Mouse (Mus musculus) 3134 (cell line): ENCODE results near the gene Trp53rkb.
A peak's percentile ranks its signal among the peaks of the same experiment; 100 is the strongest.

Experiments used
- DNase-seq: peaks from one replicate; pipeline ENCODE4 v3.0.0-alpha.2; 2011; ENCODE audit warnings: low spot score; ENCODE audit not compliant: insufficient read length; ENCODE audit errors: extremely low read depth

Trp53rkb gene

DNA sequence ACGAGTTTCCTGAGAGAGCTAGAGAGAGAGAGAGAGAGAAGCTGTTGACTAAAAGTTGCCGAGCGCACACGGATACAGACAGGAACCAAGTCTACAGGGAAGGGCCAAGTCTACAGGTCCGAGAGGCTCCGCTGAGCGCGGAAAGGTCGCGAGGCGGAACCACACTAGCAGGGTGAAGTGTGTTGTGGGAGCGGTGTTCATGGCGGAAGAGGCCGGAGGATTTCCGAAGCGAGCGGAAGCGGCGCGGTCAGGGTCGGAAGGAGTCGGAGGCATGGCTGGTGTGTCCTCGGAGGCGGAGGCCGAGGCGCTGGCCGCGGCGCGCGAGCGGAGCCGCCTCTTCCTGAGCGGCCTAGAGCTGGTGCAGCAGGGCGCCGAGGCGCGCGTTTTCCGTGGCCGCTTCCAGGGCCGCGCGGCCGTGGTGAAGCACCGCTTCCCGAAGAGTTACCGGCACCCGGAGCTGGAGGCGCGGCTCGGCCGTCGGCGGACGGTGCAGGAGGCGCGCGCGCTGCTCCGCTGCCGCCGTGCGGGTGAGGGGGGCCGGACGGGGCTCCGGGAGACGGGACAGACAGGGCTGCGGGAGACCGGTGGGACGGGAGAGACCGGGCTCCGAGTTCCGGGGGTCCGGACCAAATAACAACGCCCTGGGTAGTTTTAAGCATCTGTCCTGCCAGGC, 1.3 kb downstream of the Trp53rkb start:
- DNase-seq: peak; percentile 84

GRCm38 (mm10) chr2:166799615-166800472, 7.5 kb downstream of the Trp53rkb start:
- DNase-seq: no peak

GRCm38 (mm10) chr2:166800473-166800857, 8.1 kb downstream of the Trp53rkb start:
- DNase-seq: no peak

DNA sequence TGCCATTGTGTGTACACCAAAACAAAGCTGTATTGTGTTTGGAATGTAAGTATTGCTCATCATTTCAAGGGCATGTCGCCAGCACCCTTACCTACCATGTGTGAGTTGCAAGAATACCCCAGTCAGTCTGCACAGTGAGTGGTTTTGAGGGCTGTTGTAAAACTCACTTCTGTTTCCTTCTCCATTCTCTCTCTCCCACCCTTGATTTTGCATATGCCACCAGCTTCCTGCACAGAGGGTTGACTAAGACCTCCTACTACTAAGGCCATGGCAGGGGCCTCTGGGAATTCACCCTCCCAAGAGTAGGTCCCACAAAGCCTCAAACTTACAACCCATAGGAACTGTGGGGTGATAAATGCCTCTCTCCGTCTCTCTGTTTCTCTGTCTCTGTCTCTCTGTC, 9.1 kb downstream of the Trp53rkb start:
- DNase-seq: no peak

DNA sequence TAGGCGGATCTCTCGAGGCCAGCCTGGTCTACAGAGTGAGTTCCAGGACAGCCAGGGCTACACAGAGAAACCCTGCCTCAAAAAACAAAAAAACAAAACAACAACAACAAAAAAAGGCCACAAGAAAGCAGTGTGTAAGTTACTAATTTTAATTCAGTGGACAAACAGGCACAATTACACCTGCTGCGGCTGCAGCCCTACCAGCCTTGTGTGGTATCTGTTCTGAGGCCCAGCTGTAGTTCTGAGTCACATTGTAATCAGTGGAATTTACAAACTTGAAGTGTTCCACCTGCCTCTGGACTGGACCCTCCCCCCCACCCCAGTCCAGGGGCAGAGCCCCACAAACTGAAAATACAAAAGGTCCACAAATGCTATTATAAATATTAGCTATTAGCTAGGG, 11.0 kb downstream of the Trp53rkb start:
- DNase-seq: no peak

GRCm38 (mm10) chr2:166805250-166806172, 13.2 kb downstream of the Trp53rkb start, which contains the start of gene Arfgef2:
Gene Arfgef2, plus strand, starts transcription at chr2:166805588.
- peak; percentile 83 for DNase-seq

DNA sequence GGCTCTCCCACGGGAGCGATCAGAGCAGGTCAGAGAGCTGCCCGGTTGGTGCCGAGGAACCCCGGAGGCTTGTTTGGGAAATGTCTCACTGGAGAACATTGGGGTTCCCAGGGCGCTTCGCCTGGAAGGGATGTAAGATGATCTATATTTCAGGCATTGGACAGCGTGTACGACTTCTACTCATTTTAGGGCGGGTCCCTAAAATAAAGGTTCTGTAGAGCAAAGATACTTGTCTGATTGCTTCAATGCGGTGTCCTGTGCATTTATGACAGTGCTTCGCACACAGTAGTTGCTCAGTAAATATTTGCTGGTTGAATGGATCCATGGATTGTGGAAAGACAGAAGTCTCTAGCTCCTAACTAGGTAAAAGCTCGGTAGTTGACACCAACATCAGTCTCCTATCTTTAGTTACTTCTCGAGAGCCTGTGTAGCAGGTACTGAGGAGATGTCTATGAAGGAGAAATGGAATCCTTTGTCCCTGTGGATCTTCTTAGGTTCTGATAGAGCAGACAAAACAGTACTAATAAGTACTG, 13.9 kb downstream of the Trp53rkb start:
- DNase-seq: no peak

DNA sequence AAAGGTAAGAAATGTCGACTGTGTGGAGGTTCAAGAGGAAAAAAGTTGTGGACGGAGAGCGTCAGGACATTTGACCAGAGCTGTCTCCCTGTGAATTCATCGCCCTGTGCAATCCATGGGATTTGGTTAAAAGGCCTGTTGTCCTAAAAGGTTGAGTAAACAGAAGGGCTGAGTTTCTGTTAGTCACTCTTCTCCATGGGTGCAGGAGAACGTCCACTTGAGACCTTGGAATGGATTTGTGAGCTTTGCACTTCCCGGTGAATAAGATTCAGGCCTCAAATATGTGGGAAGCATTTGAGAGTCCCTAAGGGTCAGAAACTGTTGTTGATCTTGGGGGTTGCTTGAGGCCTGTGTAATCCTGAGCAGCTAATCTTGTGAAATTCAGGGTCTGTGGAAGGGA, 14.5 kb downstream of the Trp53rkb start:
- no peak for DNase-seq

DNA sequence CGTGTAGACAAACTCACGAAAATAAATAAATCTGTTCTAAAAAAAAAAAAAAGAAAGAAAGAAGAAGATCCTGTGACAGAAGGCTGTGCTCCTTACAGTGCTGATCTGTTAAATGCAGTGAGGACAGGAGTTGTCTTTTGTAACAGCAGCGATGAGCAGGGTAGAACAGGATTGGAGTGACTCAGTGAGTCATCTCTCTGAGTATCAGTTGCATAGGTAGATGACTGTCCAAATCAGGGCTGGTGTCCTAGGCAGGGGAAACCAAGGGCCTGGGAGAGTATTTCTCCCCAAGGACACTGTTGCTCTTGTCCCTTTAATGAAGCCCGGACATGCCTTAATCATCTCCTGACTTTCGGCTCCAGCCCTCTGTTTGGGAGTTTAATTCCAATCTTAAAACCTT, 17.2 kb downstream of the Trp53rkb start:
- no peak for DNase-seq

DNA sequence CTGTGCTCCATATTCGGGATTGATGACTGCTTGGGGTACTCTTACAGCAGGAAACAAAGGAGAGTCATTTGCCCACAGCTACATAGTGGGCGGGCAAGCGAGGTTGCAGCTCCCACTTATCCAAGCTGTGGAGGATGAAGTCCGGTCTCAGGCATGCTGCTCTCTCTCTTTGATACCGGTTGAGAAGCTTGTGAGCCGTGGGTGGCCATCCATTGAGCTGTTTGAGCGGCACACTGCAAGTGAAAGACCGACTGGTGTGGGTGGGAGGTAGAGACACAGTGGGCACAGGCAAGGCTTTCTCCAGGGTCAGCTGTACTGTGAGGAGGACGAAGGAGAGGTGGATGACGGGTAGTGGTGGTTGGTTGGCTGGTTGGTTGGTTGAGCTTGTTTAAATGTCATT, 18.5 kb downstream of the Trp53rkb start:
- DNase-seq: no peak

GRCm38 (mm10) chr2:166818463-166819143, 26.3 kb downstream of the Trp53rkb start:
- no peak for DNase-seq

- no peak for DNase-seq
Observed at GRCm38 (mm10) chr2:166819849-166820248, 27.5 kb downstream of the Trp53rkb start.

DNA sequence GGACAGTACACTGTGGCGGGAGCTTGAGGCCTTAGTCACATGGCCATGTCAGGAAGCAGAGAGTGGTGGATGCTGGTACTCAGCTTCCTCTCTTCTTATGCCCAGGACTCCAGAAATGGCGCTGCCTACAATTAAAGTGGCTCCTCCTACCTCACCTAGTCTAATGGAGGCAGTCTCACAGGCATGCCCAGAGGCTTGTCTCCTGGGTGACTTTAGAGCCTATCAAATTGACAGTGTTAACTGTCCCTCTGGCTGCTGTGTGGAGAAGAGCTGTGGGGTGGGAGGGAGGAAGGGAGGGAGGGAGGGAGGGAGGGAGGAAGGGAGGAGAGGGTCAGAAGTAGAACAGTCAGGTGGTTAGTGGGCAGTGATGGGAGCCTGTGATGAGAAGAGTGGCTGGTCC, 28.5 kb downstream of the Trp53rkb start:
- DNase-seq: no peak

DNA sequence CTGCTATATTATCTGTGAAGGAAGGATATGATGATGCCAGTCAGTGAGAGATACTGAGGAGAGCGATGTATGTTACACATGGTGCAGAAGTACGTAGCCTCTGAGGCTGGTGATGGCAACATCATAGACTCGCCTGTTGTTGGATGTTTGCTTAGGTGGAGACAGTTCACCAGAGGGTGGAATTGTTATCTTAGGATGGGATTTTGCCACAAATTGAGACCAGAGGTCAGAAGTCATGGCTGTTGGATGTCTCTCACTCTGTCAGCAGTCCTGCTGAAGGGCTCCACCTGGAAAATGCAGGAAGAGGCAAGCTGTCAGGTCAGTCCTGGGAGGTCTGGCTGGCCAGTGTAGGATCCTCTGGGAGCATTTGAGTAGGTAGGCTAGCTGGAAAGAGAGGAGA, 29.1 kb downstream of the Trp53rkb start:
- no peak for DNase-seq

GRCm38 (mm10) chr2:166822119-166822826, 29.9 kb downstream of the Trp53rkb start:
- no peak for DNase-seq

GRCm38 (mm10) chr2:166822901-166823300, 30.6 kb downstream of the Trp53rkb start:
- no peak for DNase-seq

DNA sequence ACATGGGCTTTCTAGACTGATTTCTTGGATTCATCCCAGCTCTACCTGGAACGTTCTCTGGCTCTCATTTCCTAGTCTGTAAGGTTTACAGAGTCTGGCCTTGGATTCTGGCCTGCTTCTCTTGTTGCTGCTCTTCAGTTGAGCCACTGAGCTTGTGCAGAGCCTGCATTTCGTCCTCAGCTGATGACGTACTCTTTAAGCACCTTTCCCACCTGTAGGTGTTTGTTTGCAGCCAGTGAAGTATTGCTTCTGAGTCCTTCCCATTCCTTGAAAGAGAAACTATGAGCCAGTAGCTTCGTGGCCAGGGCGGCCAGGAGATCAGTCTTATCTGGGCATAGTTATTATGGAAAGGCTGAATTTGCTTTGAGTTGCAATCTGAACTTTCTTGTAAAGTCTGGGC, 32.1 kb downstream of the Trp53rkb start:
- no peak for DNase-seq

DNA sequence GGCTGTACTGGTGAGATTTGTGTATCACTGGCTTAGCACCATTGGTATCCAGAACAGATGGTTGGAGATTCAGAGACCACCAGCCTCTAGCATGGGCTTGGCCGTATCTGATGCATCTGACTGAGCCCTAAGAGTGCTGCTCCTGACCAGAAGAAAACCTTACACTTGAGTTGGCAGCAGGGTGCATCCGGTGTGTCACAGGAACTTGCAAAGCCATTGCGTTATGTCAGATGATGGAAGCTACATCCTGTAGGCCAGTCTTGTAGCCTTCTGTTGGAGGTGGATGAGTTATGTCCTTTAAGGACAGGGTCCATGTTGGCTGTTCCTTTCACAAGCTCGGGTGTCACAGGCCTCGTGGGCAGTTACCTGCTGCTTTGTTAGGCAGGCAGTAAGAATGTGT, 32.7 kb downstream of the Trp53rkb start:
- DNase-seq: no peak

- no peak for DNase-seq
Observed at GRCm38 (mm10) chr2:166826491-166827224, 34.3 kb downstream of the Trp53rkb start.
